Mouse (Mus musculus) megakaryocyte progenitor cell, adult 5-6 weeks (primary cell): ENCODE measurements at regions not wholly inside any gene's neighbourhood (a gene's known extent, or its start where the extent isn't known, plus 50 kb on each side); places are given as distances from the start of the nearest gene placed in this dataset.

Experiments
- ATAC-seq: replicated peaks from 2 replicates; pipeline ENCODE4 v1.8.0; 2016; ENCODE audit warnings: mild to moderate bottlenecking, moderate TSS enrichment, inconsistent platforms; ENCODE audit not compliant: poor library complexity

DNA sequence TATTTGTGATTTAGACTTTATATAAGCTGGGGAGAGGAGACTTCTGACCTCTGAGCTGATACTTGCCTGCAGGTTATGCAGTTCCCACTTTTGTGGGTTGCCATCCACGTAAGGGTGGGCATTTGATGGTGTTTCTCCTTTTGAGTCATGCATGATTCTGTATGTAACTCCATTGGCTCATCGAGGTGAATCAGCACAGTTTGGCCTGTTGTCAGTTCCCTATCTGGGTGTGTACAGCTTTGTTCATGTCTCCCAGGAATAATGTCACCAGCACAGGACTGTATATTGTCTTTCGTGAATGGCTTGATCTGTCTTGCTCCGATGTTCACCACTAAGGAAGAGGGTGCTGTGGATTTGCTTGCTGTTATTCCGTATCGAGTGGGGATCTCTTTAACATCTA, 229.6 kb upstream of the Pgrmc2 start:
- no peak for ATAC-seq

DNA sequence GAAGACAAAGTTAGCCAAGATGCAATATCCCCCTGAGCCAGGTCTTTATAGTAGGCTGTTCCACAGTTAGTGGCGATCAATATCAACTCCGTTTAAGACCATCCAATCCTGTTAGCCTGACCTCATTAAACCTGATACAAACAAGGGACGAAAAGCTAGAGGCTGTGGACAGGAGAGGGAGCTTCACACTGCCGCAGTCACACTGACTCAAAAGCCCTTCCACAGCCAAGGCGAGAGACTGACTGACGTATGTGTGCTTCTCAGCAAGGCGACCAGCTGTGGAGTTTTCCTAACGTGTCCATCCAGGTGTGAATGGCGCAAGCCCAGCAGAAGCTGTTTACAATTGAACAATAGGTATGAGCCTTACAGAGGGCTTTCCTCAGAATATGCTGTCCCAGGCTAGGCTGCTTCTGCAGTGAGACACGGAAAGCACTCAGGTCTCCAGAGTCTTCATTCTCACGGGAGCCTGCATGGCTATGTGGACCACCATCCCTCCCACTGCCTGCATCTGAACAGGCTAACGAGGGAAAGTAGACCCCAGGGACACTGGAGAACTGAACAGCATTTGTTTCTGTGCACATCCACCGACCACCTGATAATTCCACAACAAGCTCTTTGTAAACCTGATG, 224.7 kb upstream of the Pgrmc2 start:
- ATAC-seq: no peak

DNA sequence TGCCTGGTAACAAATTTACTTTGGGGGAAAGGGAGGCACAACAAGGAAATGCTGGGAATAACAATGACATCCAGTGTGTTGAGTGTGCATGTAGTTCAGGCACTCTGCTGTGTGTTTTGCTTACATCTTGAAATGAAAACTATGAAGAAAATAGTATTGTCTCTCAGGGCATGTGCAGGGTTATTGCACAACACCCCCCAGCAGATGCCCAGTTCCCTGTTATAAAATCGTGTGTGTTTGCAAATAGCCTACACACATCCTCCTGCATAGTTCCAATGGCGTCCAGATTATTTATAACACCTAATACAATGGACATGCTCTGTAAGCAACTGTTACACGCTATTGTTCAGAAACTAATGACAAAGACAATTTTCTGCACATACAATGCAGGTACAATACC, 220.0 kb upstream of the Pgrmc2 start:
- peak; percentile 70 for ATAC-seq

GRCm38 (mm10) chr3:41298776-41299175, 215.9 kb upstream of the Pgrmc2 start:
- ATAC-seq: no peak

DNA sequence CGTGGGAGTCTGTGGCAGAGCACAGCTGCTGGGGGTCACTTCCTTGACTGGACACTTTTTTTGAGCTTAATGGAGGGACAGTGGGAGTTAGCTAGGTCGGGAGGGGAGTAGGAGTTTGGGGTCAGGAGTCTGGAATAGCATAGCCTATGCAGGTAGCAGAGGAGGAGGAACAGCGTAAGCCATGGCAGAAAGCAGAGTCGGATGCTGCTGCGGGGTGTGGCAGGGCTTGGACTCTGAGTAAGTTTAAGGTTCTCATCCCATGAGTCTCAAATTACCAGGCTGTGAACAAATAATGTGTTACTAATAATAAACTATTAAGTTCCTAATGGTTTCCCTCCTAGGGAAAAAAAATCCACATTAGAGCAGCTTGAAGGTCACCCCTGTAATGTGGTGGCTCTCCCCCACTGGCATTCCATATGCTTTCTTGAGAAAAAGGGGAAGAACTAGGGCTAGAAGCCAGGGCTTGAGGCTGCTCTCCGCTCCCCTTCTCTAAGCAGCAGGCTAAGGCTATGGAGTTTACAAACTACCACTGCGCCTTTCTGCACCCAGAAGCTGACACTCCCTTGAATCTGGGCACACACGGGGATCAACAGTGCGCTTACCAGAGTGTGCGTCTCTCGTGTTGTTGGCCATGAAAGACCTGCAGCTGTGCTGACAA, 213.4 kb upstream of the Pgrmc2 start:
- no peak for ATAC-seq

GRCm38 (mm10) chr3:41295150-41295549, 212.3 kb upstream of the Pgrmc2 start:
- no peak for ATAC-seq

DNA sequence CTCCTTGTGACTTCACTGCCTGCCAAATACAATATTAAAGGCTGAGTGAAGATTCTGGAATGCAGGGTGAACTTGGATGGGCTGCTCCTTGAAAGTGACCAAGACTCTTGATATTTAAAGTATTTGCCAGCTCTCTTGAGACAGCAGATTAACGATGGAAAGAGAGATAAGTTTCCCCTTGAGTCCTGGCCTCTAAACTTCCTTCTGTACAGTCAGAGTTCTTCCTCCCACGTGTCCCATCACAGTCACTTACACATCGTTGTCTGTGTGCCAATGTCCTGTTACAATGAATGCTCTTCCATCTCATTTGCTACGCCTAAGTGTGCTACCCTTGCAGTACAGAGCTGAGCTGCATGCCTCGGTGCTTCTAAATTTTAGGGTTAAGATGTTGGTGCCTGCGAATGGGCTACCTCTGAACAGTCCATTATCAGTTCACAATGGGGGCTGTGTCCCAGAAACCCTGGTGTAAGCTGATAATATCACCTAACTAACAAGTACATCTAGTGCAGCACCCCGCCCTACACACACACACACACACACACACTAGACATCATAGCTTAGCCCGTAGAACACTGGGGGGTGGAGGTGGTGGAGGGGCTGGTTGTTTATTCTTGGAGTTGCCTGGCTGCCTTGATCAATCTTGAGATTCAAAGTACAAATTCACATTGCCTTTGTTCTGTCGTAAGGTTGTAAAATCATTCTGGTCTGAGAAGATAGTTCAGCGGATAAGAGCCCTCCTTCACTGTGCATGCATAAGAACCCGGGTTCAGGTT, 207.9 kb upstream of the Pgrmc2 start:
- ATAC-seq: no peak

GRCm38 (mm10) chr3:41288735-41289134, 205.9 kb upstream of the Pgrmc2 start:
- ATAC-seq: no peak

DNA sequence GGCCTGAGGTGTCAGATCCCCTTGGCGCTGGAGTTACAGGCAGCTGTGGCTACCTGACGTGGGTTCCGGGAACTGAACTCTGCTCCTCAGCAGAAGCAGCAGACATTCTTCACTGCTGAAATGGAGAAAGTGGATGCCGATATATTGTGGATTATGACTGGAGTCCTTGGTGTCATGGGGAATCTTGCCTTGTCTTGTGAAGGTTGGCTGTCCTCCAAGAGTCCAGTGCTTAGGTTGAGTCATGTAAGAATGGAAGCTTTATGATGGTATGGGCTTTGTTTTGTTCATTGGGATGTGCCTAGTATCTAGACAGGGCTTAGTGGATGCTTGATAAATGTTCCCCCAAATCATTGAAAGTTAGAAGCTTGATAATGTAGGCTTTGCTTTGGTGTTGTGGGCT, 205.2 kb upstream of the Pgrmc2 start:
- no peak for ATAC-seq

DNA sequence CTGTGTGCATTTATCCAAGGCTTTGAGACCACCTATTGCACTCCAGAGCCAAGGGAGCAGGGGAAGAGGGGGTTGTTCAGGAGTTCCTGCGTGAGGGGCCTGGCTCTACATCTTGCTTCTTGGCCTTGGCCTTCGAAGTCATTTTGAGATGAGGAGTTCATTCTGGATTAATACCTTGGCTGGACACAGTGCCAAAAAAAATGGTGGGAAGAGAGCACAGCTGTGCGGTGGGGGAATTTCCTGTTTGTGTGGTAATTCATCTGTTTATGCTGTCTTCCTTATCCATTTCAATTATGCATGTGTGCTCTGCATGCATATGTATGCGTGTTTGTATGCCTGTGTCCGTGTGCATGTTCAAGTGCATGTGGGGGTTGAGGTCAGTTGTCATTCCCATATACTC, 202.5 kb upstream of the Pgrmc2 start:
- ATAC-seq: no peak

DNA sequence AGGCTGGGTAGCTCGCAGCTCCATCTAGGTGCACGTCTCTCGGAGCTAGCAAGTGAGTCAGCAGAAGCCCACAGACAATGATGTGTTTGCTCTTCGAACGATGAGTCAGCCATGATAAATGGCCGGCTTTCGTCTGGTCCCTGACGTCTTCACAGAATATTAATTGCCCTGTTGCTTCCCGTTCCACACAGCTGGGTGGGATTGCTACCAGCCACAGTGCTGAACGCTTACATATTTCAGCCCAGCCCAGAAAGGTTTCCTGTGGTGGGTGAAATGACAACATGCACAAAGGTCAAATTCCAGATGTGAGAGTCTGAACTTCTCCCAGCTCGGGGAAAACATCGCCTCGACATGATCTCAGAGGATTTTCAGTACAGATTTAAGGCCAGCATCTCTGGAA, 202.1 kb upstream of the Pgrmc2 start:
- peak; percentile 76 for ATAC-seq

GRCm38 (mm10) chr3:41282431-41283037, 199.7 kb upstream of the Pgrmc2 start:
- no peak for ATAC-seq

DNA sequence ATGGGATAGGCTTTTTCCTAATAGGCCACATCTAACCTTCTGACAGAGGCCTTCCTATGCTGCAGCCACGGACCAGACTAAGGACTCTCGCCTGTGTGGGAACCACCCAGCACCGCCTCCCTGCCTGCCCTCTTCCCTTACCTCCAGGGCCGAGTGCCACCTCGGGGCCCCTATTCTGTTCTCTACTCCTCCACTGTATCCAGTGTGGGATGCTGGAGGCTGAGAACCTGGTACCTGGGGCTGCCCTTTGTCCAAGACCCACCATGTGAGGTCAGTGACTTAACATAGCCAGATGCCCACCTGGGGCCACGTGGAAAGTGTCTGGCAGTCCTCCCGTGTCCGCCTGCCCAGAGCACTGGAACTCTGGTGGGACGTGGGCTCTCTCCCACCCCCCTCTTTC, 193.2 kb upstream of the Pgrmc2 start:
- ATAC-seq: no peak

DNA sequence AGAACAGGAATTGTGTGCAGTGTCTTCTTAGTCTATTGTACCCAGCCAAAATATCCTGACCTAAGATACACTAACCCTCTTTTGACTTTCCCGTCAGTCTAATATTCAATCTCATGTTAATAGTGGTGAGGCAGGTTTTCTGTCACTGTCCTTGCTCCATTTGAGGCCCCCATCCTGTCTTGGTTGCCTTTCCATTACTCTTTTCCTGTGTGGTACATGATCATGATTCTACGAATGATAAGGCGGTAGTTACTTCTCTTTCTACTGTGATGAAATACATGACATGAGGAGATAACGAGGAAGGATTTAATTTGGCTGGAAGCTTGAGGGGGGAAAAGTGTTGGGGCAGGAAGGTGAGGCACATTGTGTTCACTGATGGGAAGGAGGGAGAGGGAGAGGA, 185.7 kb upstream of the Pgrmc2 start:
- ATAC-seq: peak; percentile 94

GRCm38 (mm10) chr3:41266216-41266615, 183.4 kb upstream of the Pgrmc2 start:
- ATAC-seq: no peak

DNA sequence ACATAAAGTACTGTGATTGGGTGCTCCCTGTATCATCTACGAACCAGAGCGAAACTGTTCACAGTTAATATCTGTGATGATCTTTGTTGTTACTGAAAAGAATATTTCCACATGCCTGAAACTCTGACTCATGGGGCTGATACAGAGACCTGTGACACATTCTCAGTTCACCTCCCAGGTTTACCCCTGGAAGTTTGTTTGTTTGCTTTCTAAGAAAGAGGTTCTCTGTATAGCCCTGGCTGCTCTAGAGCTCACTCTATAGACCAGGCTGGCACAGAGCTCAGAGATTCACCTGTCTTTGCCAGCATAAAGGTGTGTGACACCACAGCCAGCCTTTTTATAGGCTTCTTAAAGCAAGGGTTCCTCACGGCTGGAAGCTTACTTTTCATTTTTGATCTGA, 182.6 kb upstream of the Pgrmc2 start:
- no peak for ATAC-seq

GRCm38 (mm10) chr3:41258291-41258690, 175.4 kb upstream of the Pgrmc2 start:
- no peak for ATAC-seq

DNA sequence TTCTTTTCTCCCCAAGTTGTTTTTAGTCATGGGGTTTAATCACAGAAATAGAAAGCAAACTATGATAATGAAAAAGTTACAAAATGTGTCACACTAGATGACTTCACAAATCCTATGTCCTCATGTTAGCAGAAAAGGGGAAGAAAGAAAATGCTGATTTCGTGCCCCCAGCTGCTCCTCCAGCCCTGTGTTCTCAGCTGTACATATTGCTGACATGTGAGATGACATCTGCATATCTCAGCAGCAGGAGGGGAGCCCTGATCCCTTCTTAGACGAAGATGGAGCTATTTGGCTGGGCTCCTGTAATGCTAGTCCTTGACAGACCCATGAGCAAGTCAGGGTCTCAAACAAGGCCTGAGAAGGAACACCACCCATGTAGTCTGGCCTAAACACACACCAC, 162.1 kb upstream of the Pgrmc2 start:
- ATAC-seq: peak; percentile 83

- no peak for ATAC-seq
Measured at GRCm38 (mm10) chr3:41241856-41242552, 159.2 kb upstream of the Pgrmc2 start.

DNA sequence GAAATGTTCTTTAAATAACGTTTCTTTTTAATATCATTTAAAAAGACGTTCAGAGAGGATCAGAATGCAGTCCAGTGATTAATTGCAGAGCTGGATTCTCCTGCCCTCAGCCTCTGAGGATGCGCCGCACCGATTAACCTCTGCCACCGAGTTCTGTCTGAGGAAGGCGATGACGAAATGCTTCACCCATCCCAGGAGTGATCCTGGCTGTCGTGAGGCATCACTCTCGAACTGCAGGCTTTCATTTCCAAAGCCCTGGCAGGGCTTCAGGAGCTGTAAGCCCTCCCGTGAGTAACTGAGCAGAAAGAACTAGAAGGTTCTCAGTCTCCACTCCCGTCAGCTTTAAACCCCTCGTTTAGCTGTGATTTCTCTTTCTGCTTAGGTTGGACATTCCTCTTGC, 157.0 kb upstream of the Pgrmc2 start:
- no peak for ATAC-seq

DNA sequence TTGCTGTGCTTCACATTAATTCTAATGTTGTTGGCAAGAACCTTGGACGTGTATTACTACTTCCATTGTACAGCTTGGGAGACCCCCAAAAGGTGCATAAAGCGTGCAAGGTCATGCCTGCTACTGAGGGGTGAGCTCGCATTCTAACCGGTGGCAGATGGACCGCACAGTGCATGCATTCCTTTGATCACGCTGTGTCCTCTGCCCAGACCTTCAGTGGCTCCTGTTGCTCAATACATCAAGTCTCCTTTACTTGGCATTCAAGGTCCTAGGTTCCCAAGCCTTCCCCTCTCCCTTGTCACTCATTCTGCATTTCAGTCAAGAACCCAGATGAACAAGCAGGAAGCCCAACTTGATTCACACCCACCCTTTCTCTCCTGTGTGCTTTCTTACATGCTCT, 156.4 kb upstream of the Pgrmc2 start:
- no peak for ATAC-seq
